Mouse (Mus musculus): ENCODE data around the gene Ubr3. TPM values are rescaled to one million over a fixed set of nuclear protein-coding genes. Genes with fewer than 3 reads are reported as not detected.

Ubr3 gene
- total RNA-seq, 2 experiments from 2014 or later, result 137 to 146 TPM

- no peak for DNase-seq (ENCODE audit: low spot score in 2 of 2)
- intact Hi-C loops (cut with DNase I), result no loop called here
These were observed 109.4 kb downstream of the Ubr3 start for GRCm38 (mm10) chr2:70006492-70006891.

GRCm38 (mm10) chr2:70012941-70013340 is 115.9 kb downstream of the Ubr3 start:
- DNase-seq (ENCODE audit: low spot score in 2 of 2), result no peak
- intact Hi-C loops (cut with DNase I), result no loop called here

- intact Hi-C loops (cut with DNase I), result no loop called here
- peak in 1 of 2 experiments; percentile 46 for DNase-seq (ENCODE audit: low spot score in 2 of 2)
These were observed 121.2 kb downstream of the Ubr3 start for GRCm38 (mm10) chr2:70018236-70018635.

GRCm38 (mm10) chr2:70024454-70024853 is 127.4 kb downstream of the Ubr3 start:
- intact Hi-C loops (cut with DNase I), result no loop called here
- no peak for DNase-seq (ENCODE audit: low spot score in 2 of 2)

- intact Hi-C loops (cut with DNase I), result no loop called here
- peak in 1 of 2 experiments; percentile 76 for DNase-seq (ENCODE audit: low spot score in 2 of 2)
These were observed 128.7 kb downstream of the Ubr3 start for GRCm38 (mm10) chr2:70025711-70026110.

- intact Hi-C loops (cut with DNase I), result no loop called here
- no peak for DNase-seq (ENCODE audit: low spot score in 2 of 2)
These were observed 134.4 kb downstream of the Ubr3 start for GRCm38 (mm10) chr2:70031472-70031871.

- DNase-seq (ENCODE audit: low spot score in 2 of 2), result no peak
- intact Hi-C loops (cut with DNase I), result no loop called here
These were observed 137.8 kb downstream of the Ubr3 start for GRCm38 (mm10) chr2:70034895-70035294.

- DNase-seq (ENCODE audit: low spot score in 2 of 2), result no peak
- intact Hi-C loops (cut with DNase I), result no loop called here
These were observed 138.3 kb downstream of the Ubr3 start for GRCm38 (mm10) chr2:70035358-70035757.

GRCm38 (mm10) chr2:70037221-70037620 is 140.2 kb downstream of the Ubr3 start:
- intact Hi-C loops (cut with DNase I), result no loop called here
- no peak for DNase-seq (ENCODE audit: low spot score in 2 of 2)

- no peak for DNase-seq (ENCODE audit: low spot score in 2 of 2)
- intact Hi-C loops (cut with DNase I), result no loop called here
These were observed 141.7 kb downstream of the Ubr3 start, which contains the start of gene Myo3b for GRCm38 (mm10) chr2:70038752-70039151. Gene Myo3b (plus strand): TSS chr2:70039126.

GRCm38 (mm10) chr2:70044466-70044865 is 147.4 kb downstream of the Ubr3 start:
- intact Hi-C loops (cut with DNase I), result no loop called here
- DNase-seq (ENCODE audit: low spot score in 2 of 2), result no peak

GRCm38 (mm10) chr2:70047868-70048267 is 150.8 kb downstream of the Ubr3 start:
- no peak for DNase-seq (ENCODE audit: low spot score in 2 of 2)
- intact Hi-C loops (cut with DNase I), result no loop called here

- intact Hi-C loops (cut with DNase I), result no loop called here
- DNase-seq (ENCODE audit: low spot score in 2 of 2), result no peak
These were observed 156.8 kb downstream of the Ubr3 start for GRCm38 (mm10) chr2:70053803-70054202.

GRCm38 (mm10) chr2:70058201-70058600 is 161.2 kb downstream of the Ubr3 start:
- intact Hi-C loops (cut with DNase I), result no loop called here

GRCm38 (mm10) chr2:70060359-70061345 is 163.6 kb downstream of the Ubr3 start:
- intact Hi-C loops (cut with DNase I), result no loop called here
- DNase-seq (ENCODE audit: low spot score in 2 of 2), result peak; percentile 40 to 55

More at GRCm38 (mm10) chr2:70058201-70058600, 161.2 kb downstream of the Ubr3 start:
- no peak for DNase-seq (ENCODE audit: low spot score in 2 of 2)

GRCm38 (mm10) chr2:70065116-70065515 is 168.1 kb downstream of the Ubr3 start:
- DNase-seq (ENCODE audit: low spot score in 2 of 2), result no peak
- intact Hi-C loops (cut with DNase I), result no loop called here

GRCm38 (mm10) chr2:70065729-70066300 is 168.8 kb downstream of the Ubr3 start:
- DNase-seq (ENCODE audit: low spot score in 2 of 2), result no peak
- intact Hi-C loops (cut with DNase I), result no loop called here

GRCm38 (mm10) chr2:70066338-70067022 is 169.4 kb downstream of the Ubr3 start:
- DNase-seq (ENCODE audit: low spot score in 2 of 2), result no peak
- intact Hi-C loops (cut with DNase I), result no loop called here

GRCm38 (mm10) chr2:70069861-70070260 is 172.8 kb downstream of the Ubr3 start:
- intact Hi-C loops (cut with DNase I), result no loop called here
- DNase-seq (ENCODE audit: low spot score in 2 of 2), result no peak
